Mouse (Mus musculus): Measurements from ENCODE around the gene Odf2l.

DNA sequence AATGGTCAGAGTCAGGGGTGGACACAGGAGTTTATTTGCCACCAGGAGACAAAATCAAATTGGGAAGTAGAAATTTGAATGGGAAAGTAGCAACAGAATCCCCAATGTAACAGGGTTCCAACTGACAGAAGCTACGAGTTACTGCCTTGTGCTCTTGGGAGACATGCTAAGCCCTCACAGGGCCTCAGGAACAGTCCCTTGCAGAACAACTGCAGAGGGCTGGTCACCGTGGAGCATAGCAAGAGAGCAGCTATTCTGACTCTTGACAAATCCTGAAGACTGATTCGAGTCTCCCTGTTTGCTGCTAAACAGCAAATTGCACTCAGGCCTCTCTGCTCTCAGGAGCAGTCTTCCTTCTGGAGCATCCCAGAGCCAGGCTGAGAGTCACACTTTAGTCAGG lies 40.1 kb downstream of the Odf2l start:
- no peak for TF ChIP-seq CTCF (IDR thresholded peaks at IDR 0.05; ENCODE audit: control insufficient read depth, insufficient read depth, insufficient read length)
- no peak for TF ChIP-seq USF1 (IDR thresholded peaks at IDR 0.05; ENCODE audit: low read depth)
- TF ChIP-seq MYOG (IDR thresholded peaks at IDR 0.05; ENCODE audit: control insufficient read depth, extremely low read depth, insufficient read length), result no peak
